Mouse (Mus musculus) neural tube, embryonic 15.5 days (tissue): ENCODE measurements around the gene Mta3. TPM values are rescaled to one million over a fixed set of nuclear protein-coding genes. Genes with fewer than 3 reads are reported as not detected.
A peak's percentile ranks its signal among the peaks of the same experiment; 100 is the strongest.

ENCODE experiments used
- ATAC-seq: fragments of 200-750 bp; cut with Nextera tagmentation; 2 replicates; pipeline ENCODE4 v1.8.0; 2017; ENCODE audit warnings: mild to moderate bottlenecking, moderate TSS enrichment, moderate library complexity; ENCODE audit not compliant: low FRiP score
- H3K27ac ChIP-seq: fragments of 300-500 bp; sonication (generic); replicated peaks from 2 replicates; pipeline ENCODE4 v1.5.1; 2015; ENCODE audit warnings: mild to moderate bottlenecking, inconsistent platforms
- H3K27me3 ChIP-seq: fragments of 300-500 bp; sonication (generic); replicated peaks from 2 replicates; pipeline ENCODE4 v1.6.1; 2015; ENCODE audit warnings: inconsistent platforms
- H3K36me3 ChIP-seq: fragments of 300-500 bp; sonication (generic); 2 replicates; pipeline ENCODE4 v1.6.1; 2015; ENCODE audit warnings: inconsistent platforms
- H3K4me1 ChIP-seq: fragments of 300-500 bp; sonication (generic); 2 replicates; pipeline ENCODE4 v1.6.1; 2015; ENCODE audit warnings: inconsistent platforms
- H3K4me2 ChIP-seq: fragments of 300-500 bp; sonication (generic); 2 replicates; pipeline ENCODE4 v1.6.1; 2015; ENCODE audit warnings: inconsistent platforms, mild to moderate bottlenecking, moderate library complexity
- H3K4me3 ChIP-seq: fragments of 300-500 bp; sonication (generic); replicated peaks from 2 replicates; pipeline ENCODE4 v1.5.1; 2015; ENCODE audit warnings: mild to moderate bottlenecking, inconsistent platforms
- H3K9ac ChIP-seq: fragments of 300-500 bp; sonication (generic); replicated peaks from 2 replicates; pipeline ENCODE4 v1.6.1; 2015; ENCODE audit warnings: mild to moderate bottlenecking, inconsistent platforms
- H3K9me3 ChIP-seq: fragments of 300-500 bp; sonication (generic); replicated peaks from 2 replicates; pipeline ENCODE4 v1.6.1; 2016; ENCODE audit warnings: inconsistent platforms
- WGBS: fragments of 180-500 bp; shearing (Covaris S2); methylation state at CpG from one replicate; pipeline ENCODE4 v1.1.7; 2015; ENCODE audit warnings: mixed read lengths; 5-methylcytosine and 5-hydroxymethylcytosine counted together
- polyA plus RNA-seq: library from polyadenylated mRNA; unstranded; fragments of >200 nt; fragmentation: Nextera tagmentation; extraction: Ambion mirVana; gene quantifications from 2 replicates; pipeline ENCODE4 v1.2.1, GENCODE M21; 2015

Mta3 gene
- 34.8 and 43.2 TPM in 2 replicates for polyA plus RNA-seq

GRCm38 (mm10) chr17:83706116-83706593 is at the start of gene Mta3:
TSS of gene Mta3 (plus strand) at chr17:83706163.
- WGBS, result 0% methylated on average over 40 of the region's 56 CpGs

GRCm38 (mm10) chr17:83657375-83657774 is 48.6 kb upstream of the Mta3 start:
- Histone ChIP-seq H3K27ac (no peak overlapping the region), H3K4me2 (no peak overlapping the region), H3K4me1 (no peaks in the 10 kb centered on the region), H3K9me3 (no peaks in the 10 kb centered on the region), H3K36me3 (no peaks in the 10 kb centered on the region), H3K9ac (no peak overlapping the region), H3K4me3 (no peak overlapping the region), H3K27me3 (no peaks in the 10 kb centered on the region)
- 76% methylated on average over 9 of the region's 9 CpGs for WGBS
- no peak for ATAC-seq

More at GRCm38 (mm10) chr17:83706116-83706593, at the start of gene Mta3:
- Histone ChIP-seq H3K4me1 (peaks cover 28% of the 10 kb centered on the region), H3K9ac (peak within 1 kb of the TSS; percentile 90), H3K4me2 (peak within 1 kb of the TSS; percentile 88), H3K27me3 (no peaks in the 10 kb centered on the region), H3K27ac (peak within 1 kb of the TSS; percentile 91), H3K36me3 (peaks cover 12% of the 10 kb centered on the region; the same call in 1 of the 2 replicates), H3K9me3 (no peaks in the 10 kb centered on the region), H3K4me3 (peak within 1 kb of the TSS; percentile 82)
- ATAC-seq, result peak; percentile 79

- no peak overlapping the region for H3K27ac ChIP-seq
- H3K4me3 ChIP-seq, result no peak overlapping the region
- no peaks in the 10 kb centered on the region for H3K27me3 ChIP-seq
- H3K36me3 ChIP-seq, result no peaks in the 10 kb centered on the region
- no peak overlapping the region for H3K9ac ChIP-seq
- H3K4me2 ChIP-seq, result no peak overlapping the region
- 74% methylated on average over 1 of the region's 1 CpGs for WGBS
- ATAC-seq, result no peak
- H3K9me3 ChIP-seq, result no peaks in the 10 kb centered on the region
- no peaks in the 10 kb centered on the region for H3K4me1 ChIP-seq
Measured at GRCm38 (mm10) chr17:83658943-83659342, 47.0 kb upstream of the Mta3 start.

GRCm38 (mm10) chr17:83664761-83665160 is 41.2 kb upstream of the Mta3 start:
- H3K27ac ChIP-seq, result no peak overlapping the region
- H3K4me3 ChIP-seq, result no peak overlapping the region
- ATAC-seq, result no peak
- no peaks in the 10 kb centered on the region for H3K27me3 ChIP-seq
- no peaks in the 10 kb centered on the region for H3K9me3 ChIP-seq
- H3K36me3 ChIP-seq, result no peaks in the 10 kb centered on the region
- no peak overlapping the region for H3K4me2 ChIP-seq
- 49% methylated on average over 8 of the region's 8 CpGs for WGBS
- no peaks in the 10 kb centered on the region for H3K4me1 ChIP-seq
- no peak overlapping the region for H3K9ac ChIP-seq

- H3K4me2 ChIP-seq, result no peak overlapping the region
- WGBS, result 82% methylated on average over 13 of the region's 13 CpGs
- no peak for ATAC-seq
- no peak overlapping the region for H3K27ac ChIP-seq
- H3K9me3 ChIP-seq, result no peaks in the 10 kb centered on the region
- no peak overlapping the region for H3K9ac ChIP-seq
- no peaks in the 10 kb centered on the region for H3K4me1 ChIP-seq
- no peak overlapping the region for H3K4me3 ChIP-seq
- no peaks in the 10 kb centered on the region for H3K36me3 ChIP-seq
- no peaks in the 10 kb centered on the region for H3K27me3 ChIP-seq
Measured at GRCm38 (mm10) chr17:83666597-83667287, 39.2 kb upstream of the Mta3 start.

- no peak overlapping the region for H3K9ac ChIP-seq
- WGBS, result 91% methylated on average over 3 of the region's 3 CpGs
- no peaks in the 10 kb centered on the region for H3K9me3 ChIP-seq
- no peaks in the 10 kb centered on the region for H3K4me1 ChIP-seq
- no peak for ATAC-seq
- no peak overlapping the region for H3K27ac ChIP-seq
- H3K4me3 ChIP-seq, result no peak overlapping the region
- no peaks in the 10 kb centered on the region for H3K27me3 ChIP-seq
- H3K4me2 ChIP-seq, result no peak overlapping the region
- H3K36me3 ChIP-seq, result no peaks in the 10 kb centered on the region
Measured at GRCm38 (mm10) chr17:83667934-83668690, 37.9 kb upstream of the Mta3 start.

- Histone ChIP-seq H3K4me3 (no peak overlapping the region), H3K9ac (no peak overlapping the region), H3K27ac (no peak overlapping the region), H3K27me3 (no peaks in the 10 kb centered on the region), H3K36me3 (no peaks in the 10 kb centered on the region), H3K9me3 (no peaks in the 10 kb centered on the region), H3K4me2 (no peak overlapping the region), H3K4me1 (no peaks in the 10 kb centered on the region)
- no peak for ATAC-seq
- 90% methylated on average over 4 of the region's 4 CpGs for WGBS
Measured at GRCm38 (mm10) chr17:83672685-83673084, 33.3 kb upstream of the Mta3 start.

- Histone ChIP-seq H3K27ac (no peak overlapping the region), H3K4me1 (no peaks in the 10 kb centered on the region), H3K9ac (no peak overlapping the region), H3K27me3 (no peaks in the 10 kb centered on the region), H3K4me2 (no peak overlapping the region), H3K36me3 (no peaks in the 10 kb centered on the region), H3K9me3 (no peaks in the 10 kb centered on the region), H3K4me3 (no peak overlapping the region)
- no peak for ATAC-seq
- WGBS, result 61% methylated on average over 1 of the region's 1 CpGs
Measured at GRCm38 (mm10) chr17:83677370-83677769, 28.6 kb upstream of the Mta3 start.

- Histone ChIP-seq H3K27ac (0 out of 2 replicates have a peak overlapping the region, but pooled peaks have one; percentile 23), H3K36me3 (no peaks in the 10 kb centered on the region), H3K9ac (no peak overlapping the region), H3K4me2 (no peak overlapping the region), H3K4me1 (no peaks in the 10 kb centered on the region), H3K9me3 (no peaks in the 10 kb centered on the region), H3K27me3 (no peaks in the 10 kb centered on the region), H3K4me3 (no peak overlapping the region)
- 26% methylated on average over 7 of the region's 7 CpGs for WGBS
- ATAC-seq, result no peak
Measured at GRCm38 (mm10) chr17:83681977-83682376, 24.0 kb upstream of the Mta3 start.

GRCm38 (mm10) chr17:83684475-83684874 is 21.5 kb upstream of the Mta3 start:
- no peaks in the 10 kb centered on the region for H3K9me3 ChIP-seq
- H3K4me2 ChIP-seq, result no peak overlapping the region
- H3K27me3 ChIP-seq, result no peaks in the 10 kb centered on the region
- no peak overlapping the region for H3K9ac ChIP-seq
- no peaks in the 10 kb centered on the region for H3K4me1 ChIP-seq
- H3K36me3 ChIP-seq, result no peaks in the 10 kb centered on the region
- no peak for ATAC-seq
- H3K4me3 ChIP-seq, result no peak overlapping the region
- no peak overlapping the region for H3K27ac ChIP-seq
- WGBS, result 78% methylated on average over 7 of the region's 7 CpGs

GRCm38 (mm10) chr17:83690418-83690817 is 15.5 kb upstream of the Mta3 start:
- H3K27me3 ChIP-seq, result no peaks in the 10 kb centered on the region
- 80% methylated on average over 2 of the region's 2 CpGs for WGBS
- H3K9ac ChIP-seq, result no peak overlapping the region
- H3K4me2 ChIP-seq, result no peak overlapping the region
- no peak overlapping the region for H3K27ac ChIP-seq
- no peak for ATAC-seq
- H3K9me3 ChIP-seq, result no peaks in the 10 kb centered on the region
- H3K36me3 ChIP-seq, result no peaks in the 10 kb centered on the region
- no peak overlapping the region for H3K4me3 ChIP-seq
- no peaks in the 10 kb centered on the region for H3K4me1 ChIP-seq

- no peak for ATAC-seq
- H3K4me3 ChIP-seq, result no peak overlapping the region
- H3K36me3 ChIP-seq, result no peaks in the 10 kb centered on the region
- no peaks in the 10 kb centered on the region for H3K4me1 ChIP-seq
- H3K27me3 ChIP-seq, result no peaks in the 10 kb centered on the region
- no peaks in the 10 kb centered on the region for H3K9me3 ChIP-seq
- 81% methylated on average over 4 of the region's 4 CpGs for WGBS
- H3K27ac ChIP-seq, result no peak overlapping the region
- H3K9ac ChIP-seq, result no peak overlapping the region
- no peak overlapping the region for H3K4me2 ChIP-seq
Measured at GRCm38 (mm10) chr17:83691379-83691778, 14.6 kb upstream of the Mta3 start.
